ENCODE assay signal across 16 mouse cellular contexts in genomic region chr2:77884491-77884890, GRCm38 (mm10).
"Had no signal": no experiment of that assay in that cellular context is flagged by ENCODE, and none has a peak within 500 bp of the region (broad histone marks: within the 10 kb centered on the region; RNA-seq: fewer than 3 reads in every experiment).

No protein-coding gene starts in this region.

- H3K4me1 ChIP-seq: midbrain, embryonic 13.5 days; midbrain, embryonic 15.5 days; neural tube, embryonic 12.5 days had no signal

- H3K27me3 ChIP-seq: midbrain, embryonic 13.5 days; midbrain, embryonic 15.5 days; neural tube, embryonic 12.5 days had no signal

- DNase-seq: lung, adult 18-20 months; lung, embryonic 14.5 days; lung, postnatal 10 days; lung, postnatal 4 days; retina, postnatal 1 day; right cerebral cortex, adult 18-20 months; right cerebral cortex, postnatal 25 days; right cerebral cortex, postnatal 4 days; spleen, adult 18-20 months; thymus, adult 18-20 months; thymus, postnatal 14 days; thymus, postnatal 36 days had no signal

- H3K9ac ChIP-seq: lung, embryonic 14.5 days; midbrain, embryonic 13.5 days; midbrain, embryonic 15.5 days; neural tube, embryonic 12.5 days had no signal

- ATAC-seq: midbrain, embryonic 13.5 days; midbrain, embryonic 15.5 days had no signal

- H3K36me3 ChIP-seq: midbrain, embryonic 13.5 days; midbrain, embryonic 15.5 days; neural tube, embryonic 12.5 days had no signal

- H3K27ac ChIP-seq: midbrain, embryonic 13.5 days; midbrain, embryonic 15.5 days; neural tube, embryonic 12.5 days had no signal

- H3K4me3 ChIP-seq: midbrain, embryonic 13.5 days; midbrain, embryonic 15.5 days; neural tube, embryonic 12.5 days had no signal

- H3K9me3 ChIP-seq: midbrain, embryonic 13.5 days; midbrain, embryonic 15.5 days; neural tube, embryonic 12.5 days had no signal

- H3K4me2 ChIP-seq: lung, embryonic 14.5 days; midbrain, embryonic 11.5 days; midbrain, embryonic 13.5 days; midbrain, embryonic 15.5 days; neural tube, embryonic 12.5 days had no signal
